Mouse (Mus musculus): Measurements from ENCODE around the gene Bank1. TPM values are rescaled to one million over a fixed set of nuclear protein-coding genes. Genes with fewer than 3 reads are reported as not detected.

Gene Bank1
- polyA plus RNA-seq, 1 experiment from 2014 or later, result 0.24 TPM

GRCm38 (mm10) chr3:136048026-136048425 is 277.8 kb downstream of the Bank1 start:
- no peak for ATAC-seq (ENCODE audit: insufficient number of reproducible peaks, low FRiP score)
- Histone ChIP-seq H3K4me3 (no peak overlapping the region), H3K36me3 (no peaks in the 10 kb centered on the region), H3K4me2 (no peak overlapping the region), H3K9ac (no peak overlapping the region), H3K27me3 (replicated peaks) (no peaks in the 10 kb centered on the region), H3K9me3 (replicated peaks) (peaks cover 4% of the 10 kb centered on the region), H3K4me1 (replicated peaks) (no peaks in the 10 kb centered on the region), H3K27ac (ENCODE audit: poor library complexity, severe bottlenecking) (no peak overlapping the region)
- WGBS, result 81% methylated on average over 4 of the region's 4 CpGs

GRCm38 (mm10) chr3:136045381-136045780 is 280.5 kb downstream of the Bank1 start:
- H3K4me3 ChIP-seq, result no peak overlapping the region
- H3K27me3 ChIP-seq (replicated peaks), result no peaks in the 10 kb centered on the region
- no peak overlapping the region for H3K9ac ChIP-seq
- 86% methylated on average over 2 of the region's 2 CpGs for WGBS
- no peak overlapping the region for H3K4me2 ChIP-seq
- no peaks in the 10 kb centered on the region for H3K4me1 ChIP-seq (replicated peaks)
- no peak for ATAC-seq (ENCODE audit: insufficient number of reproducible peaks, low FRiP score)
- H3K36me3 ChIP-seq, result no peaks in the 10 kb centered on the region
- no peak overlapping the region for H3K27ac ChIP-seq (ENCODE audit: poor library complexity, severe bottlenecking)
- H3K9me3 ChIP-seq (replicated peaks), result peaks cover 4% of the 10 kb centered on the region

- Histone ChIP-seq H3K4me3 (no peak overlapping the region), H3K36me3 (no peaks in the 10 kb centered on the region), H3K27ac (ENCODE audit: poor library complexity, severe bottlenecking) (no peak overlapping the region), H3K4me1 (replicated peaks) (peaks cover 5% of the 10 kb centered on the region), H3K27me3 (replicated peaks) (no peaks in the 10 kb centered on the region), H3K9ac (no peak overlapping the region), H3K9me3 (replicated peaks) (peaks cover 4% of the 10 kb centered on the region), H3K4me2 (no peak overlapping the region)
- ATAC-seq (ENCODE audit: insufficient number of reproducible peaks, low FRiP score), result no peak
- WGBS, result 76% methylated on average over 2 of the region's 2 CpGs
Measured at GRCm38 (mm10) chr3:136040041-136040440, 285.8 kb downstream of the Bank1 start.

- Histone ChIP-seq H3K36me3 (no peaks in the 10 kb centered on the region), H3K4me1 (replicated peaks) (peaks cover 5% of the 10 kb centered on the region), H3K4me3 (no peak overlapping the region), H3K9ac (no peak overlapping the region), H3K27ac (ENCODE audit: poor library complexity, severe bottlenecking) (no peak overlapping the region), H3K4me2 (no peak overlapping the region), H3K9me3 (replicated peaks) (peaks cover 4% of the 10 kb centered on the region), H3K27me3 (replicated peaks) (no peaks in the 10 kb centered on the region)
- no peak for ATAC-seq (ENCODE audit: insufficient number of reproducible peaks, low FRiP score)
- WGBS, result 81% methylated on average over 6 of the region's 6 CpGs
Measured at GRCm38 (mm10) chr3:136039446-136039845, 286.4 kb downstream of the Bank1 start.

- H3K4me3 ChIP-seq, result no peak overlapping the region
- H3K27me3 ChIP-seq (replicated peaks), result no peaks in the 10 kb centered on the region
- peaks cover 5% of the 10 kb centered on the region for H3K4me1 ChIP-seq (replicated peaks)
- 34% methylated on average over 3 of the region's 3 CpGs for WGBS
- ATAC-seq (ENCODE audit: insufficient number of reproducible peaks, low FRiP score), result no peak
- no peak overlapping the region for H3K27ac ChIP-seq (ENCODE audit: poor library complexity, severe bottlenecking)
- H3K4me2 ChIP-seq, result no peak overlapping the region
- no peak overlapping the region for H3K9ac ChIP-seq
- no peaks in the 10 kb centered on the region for H3K9me3 ChIP-seq (replicated peaks)
- no peaks in the 10 kb centered on the region for H3K36me3 ChIP-seq
Measured at GRCm38 (mm10) chr3:136037254-136037653, 288.6 kb downstream of the Bank1 start.

- Histone ChIP-seq H3K36me3 (no peaks in the 10 kb centered on the region), H3K4me2 (no peak overlapping the region), H3K4me1 (replicated peaks) (peaks cover 5% of the 10 kb centered on the region), H3K27ac (ENCODE audit: poor library complexity, severe bottlenecking) (no peak overlapping the region), H3K9ac (no peak overlapping the region), H3K27me3 (replicated peaks) (no peaks in the 10 kb centered on the region), H3K4me3 (no peak overlapping the region), H3K9me3 (replicated peaks) (no peaks in the 10 kb centered on the region)
- WGBS, result 44% methylated on average over 1 of the region's 1 CpGs
- no peak for ATAC-seq (ENCODE audit: insufficient number of reproducible peaks, low FRiP score)
Measured at GRCm38 (mm10) chr3:136035784-136036183, 290.1 kb downstream of the Bank1 start.

- no peak for ATAC-seq (ENCODE audit: insufficient number of reproducible peaks, low FRiP score)
- Histone ChIP-seq H3K36me3 (no peaks in the 10 kb centered on the region), H3K4me2 (no peak overlapping the region), H3K9me3 (replicated peaks) (no peaks in the 10 kb centered on the region), H3K4me1 (replicated peaks) (no peaks in the 10 kb centered on the region), H3K4me3 (no peak overlapping the region), H3K27ac (ENCODE audit: poor library complexity, severe bottlenecking) (no peak overlapping the region), H3K9ac (no peak overlapping the region), H3K27me3 (replicated peaks) (no peaks in the 10 kb centered on the region)
- 83% methylated on average over 2 of the region's 2 CpGs for whole genome bisulfite sequencing
Measured at GRCm38 (mm10) chr3:136024876-136025275, 301.0 kb downstream of the Bank1 start.

- no peak overlapping the region for H3K4me3 ChIP-seq
- H3K4me1 ChIP-seq (replicated peaks), result 0 out of 2 replicates have a peak, but pooled peaks cover 2% of the 10 kb centered on the region
- no peaks in the 10 kb centered on the region for H3K9me3 ChIP-seq (replicated peaks)
- H3K27ac ChIP-seq (ENCODE audit: poor library complexity, severe bottlenecking), result no peak overlapping the region
- 76% methylated on average over 2 of the region's 2 CpGs for WGBS
- H3K4me2 ChIP-seq, result no peak overlapping the region
- ATAC-seq (ENCODE audit: insufficient number of reproducible peaks, low FRiP score), result no peak
- no peaks in the 10 kb centered on the region for H3K27me3 ChIP-seq (replicated peaks)
- H3K9ac ChIP-seq, result no peak overlapping the region
- no peaks in the 10 kb centered on the region for H3K36me3 ChIP-seq
Measured at GRCm38 (mm10) chr3:136017517-136017916, 308.3 kb downstream of the Bank1 start.

GRCm38 (mm10) chr3:136010616-136011015 is 315.2 kb downstream of the Bank1 start:
- no peak overlapping the region for H3K9ac ChIP-seq
- H3K27me3 ChIP-seq (replicated peaks), result no peaks in the 10 kb centered on the region
- WGBS, result 85% methylated on average over 4 of the region's 4 CpGs
- no peaks in the 10 kb centered on the region for H3K36me3 ChIP-seq
- no peak overlapping the region for H3K27ac ChIP-seq (ENCODE audit: poor library complexity, severe bottlenecking)
- no peak overlapping the region for H3K4me3 ChIP-seq
- no peak for ATAC-seq (ENCODE audit: insufficient number of reproducible peaks, low FRiP score)
- 0 out of 2 replicates have a peak, but pooled peaks cover 2% of the 10 kb centered on the region for H3K9me3 ChIP-seq (replicated peaks)
- peaks cover 19% of the 10 kb centered on the region for H3K4me1 ChIP-seq (replicated peaks)
- H3K4me2 ChIP-seq, result no peak overlapping the region

- peaks cover 20% of the 10 kb centered on the region for H3K4me1 ChIP-seq (replicated peaks)
- peaks cover 2% of the 10 kb centered on the region; the same call in 1 of the 2 replicates for H3K9me3 ChIP-seq (replicated peaks)
- H3K4me2 ChIP-seq, result peak overlapping the region; percentile 65
- ATAC-seq (ENCODE audit: insufficient number of reproducible peaks, low FRiP score), result peak; percentile 92
- H3K9ac ChIP-seq, result no peak overlapping the region
- WGBS, result 2% methylated on average over 9 of the region's 9 CpGs
- no peaks in the 10 kb centered on the region for H3K27me3 ChIP-seq (replicated peaks)
- H3K27ac ChIP-seq (ENCODE audit: poor library complexity, severe bottlenecking), result peak overlapping the region; percentile 96
- H3K4me3 ChIP-seq, result peak overlapping the region; percentile 25
- H3K36me3 ChIP-seq, result no peaks in the 10 kb centered on the region
Measured at GRCm38 (mm10) chr3:136007846-136008245, 318.0 kb downstream of the Bank1 start.

- Histone ChIP-seq H3K27ac (ENCODE audit: poor library complexity, severe bottlenecking) (peak overlapping the region; percentile 96), H3K4me3 (peak overlapping the region; percentile 25), H3K36me3 (no peaks in the 10 kb centered on the region), H3K9ac (no peak overlapping the region; the same call in 1 of the 2 replicates), H3K4me2 (peak overlapping the region; percentile 65), H3K27me3 (replicated peaks) (no peaks in the 10 kb centered on the region), H3K4me1 (replicated peaks) (peaks cover 20% of the 10 kb centered on the region), H3K9me3 (replicated peaks) (peaks cover 2% of the 10 kb centered on the region; the same call in 1 of the 2 replicates)
- WGBS, result 12% methylated on average over 11 of the region's 11 CpGs
- peak; percentile 85 for ATAC-seq (ENCODE audit: insufficient number of reproducible peaks, low FRiP score)
Measured at GRCm38 (mm10) chr3:136007081-136007828, 318.6 kb downstream of the Bank1 start.

All from heart, embryonic 12.5 days (tissue).